Mouse (Mus musculus) 3134 (cell line): ENCODE measurements around the gene Tcam1.
"Not testable (repeated sequence)": the region's sequence is repeated elsewhere in the genome, so short reads cannot be mapped to it uniquely, and the experiment has no call there.

Source experiments
- DNase-seq: peaks from one replicate; pipeline ENCODE4 v3.0.0-alpha.2; 2011; ENCODE audit warnings: low spot score; ENCODE audit not compliant: insufficient read length; ENCODE audit errors: extremely low read depth

The Tcam1 gene

GRCm38 (mm10) chr11:106276454-106276853, at the start of gene Tcam1:
Tcam1 (plus strand) TSS chr11:106276672.
- DNase-seq: no peak

- DNase-seq: not testable (repeated sequence)
Observed at GRCm38 (mm10) chr11:106233978-106234377, 42.5 kb upstream of the Tcam1 start.

- DNase-seq: no peak
Observed at GRCm38 (mm10) chr11:106246834-106247233, 29.6 kb upstream of the Tcam1 start.

- DNase-seq: no peak
Observed at GRCm38 (mm10) chr11:106249326-106249725, 27.1 kb upstream of the Tcam1 start.

GRCm38 (mm10) chr11:106254767-106255166, 21.7 kb upstream of the Tcam1 start:
- no peak for DNase-seq

GRCm38 (mm10) chr11:106255174-106255573, 21.3 kb upstream of the Tcam1 start:
- no peak for DNase-seq

- peak; percentile 91 for DNase-seq
Observed at GRCm38 (mm10) chr11:106255685-106256451, 20.6 kb upstream of the Tcam1 start, which contains the start of the genes Ftsj3 and Psmc5. Ftsj3 (minus strand) TSS chr11:106256079. Psmc5 (plus strand) TSS chr11:106256154.

- no peak for DNase-seq
Observed at GRCm38 (mm10) chr11:106256775-106257174, 19.7 kb upstream of the Tcam1 start.

GRCm38 (mm10) chr11:106260826-106261450, 15.5 kb upstream of the Tcam1 start:
- DNase-seq: no peak

GRCm38 (mm10) chr11:106263963-106264362, 12.5 kb upstream of the Tcam1 start:
- DNase-seq: no peak

GRCm38 (mm10) chr11:106264988-106265387, 11.5 kb upstream of the Tcam1 start:
- DNase-seq: no peak

- DNase-seq: no peak
Observed at GRCm38 (mm10) chr11:106265570-106265969, 10.9 kb upstream of the Tcam1 start.

GRCm38 (mm10) chr11:106266431-106266830, 10.0 kb upstream of the Tcam1 start:
- no peak for DNase-seq

- no peak for DNase-seq
Observed at GRCm38 (mm10) chr11:106267311-106267852, 9.1 kb upstream of the Tcam1 start.

GRCm38 (mm10) chr11:106267871-106268270, 8.6 kb upstream of the Tcam1 start:
- no peak for DNase-seq

- no peak for DNase-seq
Observed at GRCm38 (mm10) chr11:106268326-106269059, 8.0 kb upstream of the Tcam1 start.

- no peak for DNase-seq
Observed at GRCm38 (mm10) chr11:106269060-106269431, 7.4 kb upstream of the Tcam1 start.

GRCm38 (mm10) chr11:106271131-106271793, 5.2 kb upstream of the Tcam1 start:
- no peak for DNase-seq

- DNase-seq: no peak
Observed at GRCm38 (mm10) chr11:106271794-106272643, 4.5 kb upstream of the Tcam1 start.
